Mouse (Mus musculus) layer of hippocampus, postnatal 10 days (tissue): ENCODE results near the gene Lars2. TPM values are rescaled to one million over a fixed set of nuclear protein-coding genes. Genes with fewer than 3 reads are reported as not detected.
A peak's percentile ranks its signal among the peaks of the same experiment; 100 is the strongest.
"Not testable (repeated sequence)": the region's sequence is repeated elsewhere in the genome, so short reads cannot be mapped to it uniquely, and the experiment has no call there.

Experiments used
- DNase-seq, 2 experiments: peaks; one replicate each; pipeline ENCODE4 v3.0.0; 2021; ENCODE audit warnings: low spot score in 2 of 2
- long read RNA-seq: library from polyadenylated mRNA; stranded (forward); transcript quantifications from one replicate; pipeline ENCODE4 v2.0.0, GENCODE M21; 2023
- total RNA-seq, 2 experiments: library from RNA; stranded (reverse); gene quantifications; 2 replicates each; pipeline ENCODE4 v1.2.3; 2021

Lars2 gene
- 100 to 1,000 TPM in 1 of 2 experiments, 10 to 100 TPM in 1; 100.0 to 120 TPM for total RNA-seq
- long read RNA-seq, transcript Lars2-201 (21 exons, 3,894 nt) = major isoform, 6 of 11 reads
- long read RNA-seq, partial matches to known transcripts = 0 of 11 reads
- long read RNA-seq, other reads (novel, unspliced or antisense) = 4 of 11 reads

- DNase-seq = peak; percentile 91 to 93
Observed at GRCm38 (mm10) chr9:123366708-123367385, at the start of gene Lars2. Lars2 (plus strand) TSS chr9:123366927.

- DNase-seq = no peak
Observed at GRCm38 (mm10) chr9:123326106-123326505, 40.6 kb upstream of the Lars2 start.

DNA sequence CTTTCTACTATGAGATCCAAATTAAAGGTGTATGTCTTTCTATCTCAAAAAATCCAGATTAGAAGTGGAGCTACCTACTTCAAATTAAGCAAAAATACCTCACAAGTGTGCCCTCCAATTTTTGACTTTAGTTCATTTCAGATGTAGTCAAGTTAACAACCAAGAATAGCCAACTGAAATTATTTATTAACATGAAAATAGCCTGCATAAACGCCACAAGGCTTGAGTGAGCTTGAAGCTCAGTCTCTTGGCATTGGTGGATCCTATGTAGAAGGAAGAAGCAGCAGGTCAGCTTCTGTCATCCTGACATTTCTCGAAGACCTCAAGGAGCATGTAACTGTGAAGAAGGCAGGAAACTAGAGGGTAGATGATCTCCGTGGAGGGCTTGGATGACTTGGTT is 38.4 kb upstream of the Lars2 start:
- no peak for DNase-seq

DNA sequence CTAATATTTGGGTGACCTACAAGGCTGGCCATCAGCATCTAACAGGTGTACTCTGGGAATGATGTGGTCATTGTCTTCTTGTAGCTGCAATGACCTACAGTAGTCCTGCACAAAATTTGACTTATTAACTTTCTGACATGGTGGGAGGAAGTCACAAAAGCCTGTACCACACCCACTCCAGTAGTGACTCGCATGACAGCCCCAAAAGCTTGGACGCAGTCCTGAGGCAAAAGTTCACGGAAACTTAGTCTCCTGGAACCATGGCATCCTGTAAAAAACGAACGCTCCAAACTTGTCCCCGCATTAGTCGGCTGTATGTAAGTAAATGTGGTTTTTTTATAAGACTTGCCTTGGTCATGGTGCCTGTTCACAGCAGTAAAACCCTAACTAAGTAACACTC is 36.9 kb upstream of the Lars2 start:
- no peak for DNase-seq

DNA sequence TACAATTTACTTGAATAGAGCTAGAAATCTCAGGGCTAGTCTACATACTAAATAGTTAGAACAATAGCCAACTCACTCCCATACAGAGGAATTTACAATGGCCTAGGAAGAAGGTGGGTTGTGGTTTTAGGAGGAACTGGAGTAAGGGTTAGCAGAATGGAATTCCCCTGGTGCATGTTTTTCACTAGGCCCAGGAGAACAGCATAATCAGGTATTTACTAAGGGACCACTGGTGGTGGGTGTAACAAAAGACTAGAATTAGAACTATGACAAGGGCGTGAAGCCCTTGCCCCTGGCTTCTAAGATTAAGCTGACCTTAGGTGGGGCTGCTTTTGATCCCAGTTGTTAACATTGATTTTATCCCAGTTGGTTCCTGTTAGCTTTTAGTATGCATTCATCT is 36.5 kb upstream of the Lars2 start:
- DNase-seq = not testable (repeated sequence)

- DNase-seq = no peak
Observed at GRCm38 (mm10) chr9:123333479-123333878, 33.2 kb upstream of the Lars2 start.

DNA sequence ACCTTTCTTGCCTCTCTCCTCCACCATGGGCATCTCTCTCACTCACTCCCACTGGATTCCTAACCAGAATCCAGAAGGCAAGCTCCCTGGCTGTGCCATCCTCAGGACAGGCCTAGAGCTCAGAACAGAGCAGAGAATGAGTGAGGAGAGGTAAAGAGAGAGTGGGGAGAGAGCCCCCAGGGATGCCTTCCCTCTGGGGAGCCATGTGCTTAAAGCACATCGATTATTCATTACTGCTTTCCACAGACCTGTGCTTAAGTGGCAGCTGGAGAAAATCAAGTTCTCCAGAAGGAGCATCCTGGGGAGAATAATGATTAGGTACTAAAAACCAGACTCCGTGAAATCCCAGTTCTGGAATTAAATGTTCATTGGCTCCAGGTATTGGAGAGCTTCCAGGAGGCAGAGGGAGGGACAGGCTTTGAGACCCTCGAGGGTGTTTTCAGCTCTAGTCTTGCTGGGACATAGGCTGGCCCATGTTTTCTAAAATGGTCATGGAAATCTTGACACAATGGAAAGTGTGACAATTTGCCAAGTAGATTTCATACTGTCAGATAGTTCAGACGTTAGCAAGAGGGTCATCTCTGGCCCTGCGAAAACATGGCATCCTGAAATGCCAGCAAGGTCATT is 31.6 kb upstream of the Lars2 start:
- DNase-seq = no peak

GRCm38 (mm10) chr9:123339651-123340144 is 27.0 kb upstream of the Lars2 start:
- DNase-seq = no peak

- no peak for DNase-seq
Observed at GRCm38 (mm10) chr9:123341256-123341655, 25.5 kb upstream of the Lars2 start.

- no peak for DNase-seq
Observed at GRCm38 (mm10) chr9:123343069-123343468, 23.7 kb upstream of the Lars2 start.

DNA sequence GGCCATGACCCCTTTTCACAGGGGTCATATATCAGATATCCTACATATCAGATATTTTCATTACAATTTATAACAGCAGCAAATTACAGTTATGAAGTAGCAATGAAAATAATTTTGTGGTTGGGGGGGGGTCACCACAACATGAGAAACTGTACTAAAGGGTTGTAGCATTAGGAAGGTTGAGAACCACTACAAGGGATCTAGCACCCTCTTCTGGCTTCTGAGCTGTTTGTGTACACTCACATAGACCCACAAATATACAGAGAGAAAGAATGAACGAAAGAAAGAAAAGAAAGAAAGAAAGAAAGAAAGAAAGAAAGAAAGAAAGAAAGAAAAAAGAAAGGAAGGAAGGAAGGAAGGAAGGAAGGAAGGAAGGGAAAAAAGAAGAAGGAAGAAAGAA is 17.4 kb upstream of the Lars2 start:
- DNase-seq = not testable (repeated sequence)

DNA sequence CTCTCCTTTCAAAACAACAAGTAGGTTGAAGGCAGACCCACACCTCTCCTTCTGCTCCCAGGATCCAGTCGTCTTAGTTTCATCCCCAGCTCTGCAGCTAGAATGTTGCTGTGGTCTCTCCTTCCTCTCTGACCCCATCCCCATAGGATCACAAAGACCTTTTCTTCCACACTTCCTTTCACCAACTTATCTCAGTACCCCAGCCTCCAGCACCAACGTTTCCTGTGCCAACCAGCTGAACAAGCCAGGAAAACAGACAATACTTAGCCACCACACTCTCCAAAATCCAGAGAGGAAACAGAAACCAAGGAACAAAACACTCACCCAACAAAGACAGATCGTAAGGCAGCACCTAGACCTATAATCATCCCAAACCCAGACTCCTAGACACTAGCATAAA is 6.7 kb upstream of the Lars2 start:
- DNase-seq = no peak

DNA sequence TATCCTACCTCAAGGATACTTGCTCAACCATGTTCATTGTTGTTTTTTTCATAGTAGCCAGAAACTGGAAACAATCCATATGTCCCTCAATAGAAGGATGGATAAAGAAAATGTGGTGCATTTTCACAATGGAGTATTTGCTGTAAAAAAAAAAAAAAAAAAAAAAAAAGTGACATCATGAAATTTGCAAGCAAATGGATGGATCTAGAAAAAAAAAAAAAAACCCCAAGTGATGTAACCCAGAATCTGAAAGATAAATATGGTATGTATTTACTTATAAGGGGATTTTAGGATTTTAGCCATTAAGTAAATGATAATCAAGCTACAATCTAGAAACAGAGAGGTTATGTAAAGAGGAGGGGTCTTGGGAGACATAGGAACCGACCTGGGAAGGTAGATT is 1.4 kb upstream of the Lars2 start:
- DNase-seq = no peak

GRCm38 (mm10) chr9:123365942-123366707 is 602 bp upstream of the Lars2 start:
- DNase-seq = no peak

DNA sequence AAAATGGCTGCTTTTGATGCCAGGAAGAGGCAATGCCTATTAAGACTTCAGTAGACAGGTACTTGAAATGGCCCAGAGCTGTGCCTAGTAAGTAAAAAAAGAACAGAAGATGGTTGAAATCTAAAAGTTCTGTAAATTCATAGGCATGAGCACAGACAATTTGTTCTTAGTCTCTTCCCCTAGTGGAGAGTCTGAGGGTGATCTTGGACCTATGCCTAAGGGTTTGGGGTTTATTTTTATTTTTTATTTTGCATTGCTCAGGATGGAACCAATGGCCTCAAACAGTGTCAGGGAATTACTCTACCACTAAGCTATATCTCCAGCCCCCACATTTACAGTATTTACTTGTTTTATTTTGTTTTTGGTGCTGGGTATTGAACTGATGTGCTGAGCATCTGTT is 909 bp downstream of the Lars2 start:
- no peak for DNase-seq

GRCm38 (mm10) chr9:123382399-123382798 is 15.7 kb downstream of the Lars2 start:
- no peak for DNase-seq

GRCm38 (mm10) chr9:123384696-123385095 is 18.0 kb downstream of the Lars2 start:
- peak; percentile 56 to 71 for DNase-seq

DNA sequence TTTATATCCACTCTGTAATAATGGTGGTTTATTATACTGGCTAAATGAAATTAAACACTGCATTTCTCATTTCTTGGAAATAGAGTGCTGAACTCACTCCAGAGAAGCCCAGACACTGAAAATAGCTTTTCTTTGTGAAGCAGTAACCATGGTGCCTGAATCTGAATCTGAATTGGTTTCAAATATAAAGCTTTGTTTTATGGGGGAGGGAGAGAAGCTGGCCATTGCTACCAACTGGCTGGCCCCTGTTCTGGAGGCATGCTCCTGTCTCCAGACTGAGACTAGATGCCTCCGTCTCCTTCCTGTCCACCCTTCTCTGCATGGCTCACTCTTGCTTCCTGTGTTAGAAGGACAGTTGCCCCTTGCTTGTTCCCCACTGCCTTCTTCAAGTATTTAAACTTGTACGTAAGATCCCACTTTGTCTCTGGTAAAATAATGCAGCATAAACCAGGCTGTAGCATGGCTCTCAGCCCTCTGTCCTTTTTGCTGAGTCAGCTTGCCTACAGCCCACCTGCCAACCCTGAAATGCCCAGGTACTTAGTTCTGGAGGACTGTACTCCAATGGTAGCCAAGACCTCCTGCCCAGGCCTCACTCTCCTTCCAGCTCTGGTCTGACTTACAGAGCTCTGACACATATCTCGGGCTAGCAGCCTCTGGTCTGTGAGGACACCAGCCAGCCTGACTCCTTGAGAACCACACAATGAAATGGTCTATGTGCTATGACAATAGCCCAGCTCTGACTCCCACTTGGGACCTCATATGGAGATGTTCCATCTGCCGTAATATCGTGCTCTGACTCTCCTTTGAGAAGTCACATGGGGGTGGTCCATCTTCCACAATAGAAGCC is 18.8 kb downstream of the Lars2 start:
- DNase-seq = no peak

DNA sequence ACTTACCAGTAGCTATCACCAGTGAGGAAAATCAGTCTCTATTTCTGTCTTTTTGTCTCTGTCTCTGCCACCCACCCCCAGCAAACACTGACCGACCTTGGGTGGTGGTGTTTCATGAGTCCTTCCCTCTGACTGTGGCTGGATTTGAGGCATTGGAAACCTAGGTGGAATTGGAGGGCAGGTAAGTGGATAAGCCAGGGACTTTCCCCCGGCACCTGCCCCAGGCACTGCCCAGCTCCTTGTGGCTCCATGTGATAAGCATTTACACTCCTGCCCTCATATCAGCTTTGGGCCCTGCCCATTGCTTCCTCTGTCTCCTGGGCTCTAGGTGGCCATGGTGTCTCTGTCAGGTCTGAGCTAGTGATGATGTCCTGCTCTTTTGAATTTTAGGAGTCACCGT is 19.6 kb downstream of the Lars2 start:
- DNase-seq = no peak

GRCm38 (mm10) chr9:123388087-123389007 is 21.6 kb downstream of the Lars2 start:
- peak; percentile 26 to 41 for DNase-seq
